Mouse (Mus musculus) CH12F3 (cell line): ENCODE measurements around the gene Plekhd1.

Experiments used
- in situ Hi-C: fragments of 300-500 bp; cut with MboI; formaldehyde crosslinking; loops from 2 replicates; pipeline ENCODE4 v1.14.3; 2020; ENCODE audit warnings: low sequenced_read_pairs

The Plekhd1 gene

DNA sequence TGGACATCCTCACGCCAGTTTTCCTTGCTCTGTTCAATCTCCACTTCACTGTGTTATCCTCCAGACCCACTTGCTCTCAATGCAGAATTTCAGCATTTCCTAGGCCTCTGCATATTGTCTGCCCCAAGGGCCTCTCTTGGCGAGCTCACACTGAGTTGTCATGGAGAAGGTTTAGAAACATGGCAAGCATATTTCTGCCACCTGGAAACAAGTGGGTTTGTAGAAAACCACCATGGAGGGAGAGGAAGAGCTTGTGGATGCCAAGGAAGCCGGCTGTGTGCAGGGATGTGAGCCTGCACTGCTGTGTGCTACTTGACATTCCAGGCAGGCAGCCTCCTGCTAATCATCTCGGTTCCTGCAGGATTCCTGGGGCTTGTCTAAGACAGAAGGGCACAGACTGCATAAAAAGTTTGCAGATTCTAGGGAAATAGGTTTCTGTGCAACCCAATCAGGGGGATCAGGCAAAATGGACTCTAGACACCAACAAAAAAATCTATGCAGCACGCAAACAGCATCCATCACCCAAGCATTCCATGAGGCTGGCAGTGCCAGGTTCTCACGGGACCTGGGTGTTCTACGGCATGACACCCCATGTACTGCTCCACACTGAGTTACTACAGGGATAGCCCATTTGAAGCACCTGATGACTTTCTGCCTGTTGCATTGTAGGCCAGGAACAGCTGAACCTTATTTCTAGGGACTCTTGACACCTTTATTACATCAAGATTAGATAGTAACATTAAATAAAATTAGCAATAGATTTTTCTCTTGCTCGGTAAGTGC lies 53.8 kb downstream of the Plekhd1 start:
- in situ Hi-C loops, result no loop called here

DNA sequence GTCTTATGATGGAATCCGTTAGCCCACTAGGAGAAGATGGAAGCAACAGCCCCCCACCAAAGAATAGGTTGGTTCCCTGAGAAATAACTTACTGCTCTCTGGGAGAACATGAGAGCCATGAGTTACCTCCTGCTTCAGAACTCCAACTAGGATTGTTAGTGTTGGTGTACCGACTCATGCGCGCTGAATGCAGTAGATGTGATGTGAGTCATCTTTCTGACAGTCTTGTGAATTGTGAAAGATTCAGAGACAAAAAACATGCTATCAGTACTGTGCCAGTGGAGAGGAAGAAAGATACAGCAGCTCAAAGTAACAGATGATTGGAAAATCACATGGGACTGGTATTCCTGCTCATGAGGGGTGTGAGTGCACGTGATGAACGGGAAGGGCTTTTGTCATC lies 59.2 kb downstream of the Plekhd1 start:
- in situ Hi-C loops, result no loop called here

DNA sequence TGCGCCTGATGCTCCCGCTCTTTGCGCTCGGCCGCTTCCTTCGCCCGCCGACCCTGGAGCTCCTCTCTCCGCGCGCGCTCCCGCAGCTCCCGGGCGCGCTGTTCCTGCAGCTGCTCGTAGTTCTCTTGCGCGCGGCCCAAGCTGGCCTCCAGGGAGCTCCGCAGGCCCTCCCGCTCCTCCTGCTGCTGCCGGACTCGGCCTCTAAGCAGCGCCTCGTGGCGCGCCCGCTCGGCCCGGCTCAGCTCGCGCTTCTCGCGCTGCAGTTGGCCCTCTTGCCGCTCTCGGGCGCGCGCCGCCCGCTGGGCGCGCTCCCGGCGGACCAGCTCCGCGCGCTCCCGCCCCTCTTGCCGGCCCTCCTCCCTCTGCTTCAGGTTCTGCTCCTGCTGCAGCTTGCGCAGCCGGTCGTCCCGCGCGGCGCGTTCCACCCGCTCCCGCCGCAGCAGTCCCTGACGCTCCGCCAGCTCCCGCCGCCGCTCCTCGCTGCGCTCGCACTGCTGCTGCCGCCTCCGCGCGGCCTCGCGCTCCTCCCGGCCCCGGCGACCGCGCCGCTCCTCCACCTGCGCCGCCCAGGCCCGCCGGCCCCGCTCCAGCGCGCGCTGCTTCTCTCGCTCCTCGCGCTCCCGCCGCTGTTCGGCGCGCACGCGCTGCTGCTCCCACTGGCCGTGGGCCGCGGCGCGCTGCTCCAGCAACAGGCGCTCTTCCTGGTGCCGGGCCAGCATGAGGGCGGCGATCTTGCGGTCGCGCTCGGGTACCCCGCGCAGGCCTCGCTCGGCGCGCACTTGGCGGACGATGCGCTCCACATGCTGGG lies 65.6 kb downstream of the Plekhd1 start:
- in situ Hi-C loops, result no loop called here

DNA sequence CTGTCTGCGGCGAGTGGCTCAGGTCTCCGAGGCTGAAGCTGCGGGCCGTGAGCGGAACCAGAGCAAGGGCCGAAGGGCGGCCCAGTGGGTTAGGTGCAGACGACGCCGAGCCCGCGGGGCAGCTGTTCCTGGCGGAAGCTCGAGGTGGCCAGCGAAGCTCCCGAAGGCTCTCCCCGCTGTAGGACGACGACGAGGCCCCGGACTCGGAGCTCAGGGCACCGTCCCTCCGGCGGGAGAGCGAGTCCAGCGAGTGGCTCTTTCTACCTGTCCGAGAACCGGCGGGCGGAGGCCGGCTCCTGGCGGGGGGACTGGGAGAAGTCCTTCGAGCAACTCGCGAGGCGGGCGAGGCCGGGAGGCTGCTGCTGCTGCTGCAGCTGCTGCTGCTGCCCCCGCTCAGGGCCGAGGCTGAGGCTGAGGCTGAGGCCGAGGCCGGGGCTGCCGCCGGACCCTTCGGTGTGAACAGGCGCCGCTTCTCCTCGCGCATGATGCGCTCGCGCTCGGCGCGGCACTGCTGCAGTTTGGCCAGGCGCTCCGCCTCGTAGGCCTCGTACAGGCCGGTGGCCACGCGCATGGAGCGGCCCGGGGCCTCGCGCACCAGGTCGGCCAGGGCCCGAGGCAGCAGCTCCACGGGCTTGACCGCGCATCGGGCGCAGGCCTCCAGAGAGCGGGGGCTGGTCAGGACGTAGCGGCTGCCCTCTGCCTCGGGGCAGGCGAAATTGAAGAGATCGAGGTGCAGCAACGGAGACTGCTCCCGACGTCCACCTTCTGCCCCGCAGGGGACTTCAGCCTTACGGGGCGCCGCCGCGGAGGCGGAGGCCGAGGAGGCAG lies 66.4 kb downstream of the Plekhd1 start:
- in situ Hi-C loops, result no loop called here

DNA sequence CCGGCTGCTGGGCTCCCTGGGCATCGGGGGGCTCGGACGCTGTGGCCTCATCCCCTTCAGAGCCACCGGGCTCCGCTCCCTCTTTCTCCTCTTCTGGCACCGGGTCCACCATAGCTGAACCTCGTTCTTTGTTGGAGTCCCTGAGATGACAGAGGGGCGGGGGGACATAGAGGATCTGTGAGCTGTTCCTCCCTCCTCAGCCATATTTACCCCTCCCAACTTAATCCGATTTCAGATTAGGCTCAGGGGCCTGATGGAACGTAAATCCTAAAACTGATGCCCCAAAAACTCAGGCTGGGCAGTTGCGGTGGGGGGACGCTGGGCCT lies 67.0 kb downstream of the Plekhd1 start:
- in situ Hi-C loops, result no loop called here

DNA sequence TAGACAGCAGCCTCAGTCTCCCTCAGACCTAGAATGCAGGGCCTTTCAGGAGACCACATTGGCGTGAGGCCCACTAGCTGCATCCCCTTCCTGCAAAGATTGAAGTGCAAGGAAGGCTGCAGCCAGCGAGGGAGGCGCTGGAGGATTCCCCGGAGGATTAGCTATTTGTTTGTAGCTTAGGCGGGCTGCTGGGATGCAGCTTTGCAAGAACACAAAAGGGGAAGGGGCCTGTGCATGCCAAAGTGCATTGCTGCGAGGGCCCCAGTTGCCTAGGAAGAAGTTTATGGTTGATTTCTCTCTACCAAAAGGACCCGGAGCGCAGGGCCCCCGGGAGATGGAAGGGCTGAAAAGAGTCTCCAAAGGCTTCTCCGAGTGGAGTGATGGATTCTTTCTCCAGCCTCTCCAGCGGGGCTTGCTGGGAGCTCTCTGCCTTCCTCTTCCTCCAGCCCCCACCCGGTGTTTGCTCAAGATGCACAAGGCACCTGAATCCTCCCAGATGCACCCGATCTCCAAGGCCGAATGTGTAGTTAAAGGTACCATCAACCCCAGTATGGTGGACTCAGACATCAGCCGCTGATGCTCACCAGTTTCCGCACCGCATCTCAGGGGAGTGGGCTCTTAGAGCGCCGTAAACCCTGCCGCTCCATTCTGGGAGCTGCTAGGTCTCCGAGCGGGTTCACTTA lies 67.5 kb downstream of the Plekhd1 start:
- in situ Hi-C loops, result no loop called here

DNA sequence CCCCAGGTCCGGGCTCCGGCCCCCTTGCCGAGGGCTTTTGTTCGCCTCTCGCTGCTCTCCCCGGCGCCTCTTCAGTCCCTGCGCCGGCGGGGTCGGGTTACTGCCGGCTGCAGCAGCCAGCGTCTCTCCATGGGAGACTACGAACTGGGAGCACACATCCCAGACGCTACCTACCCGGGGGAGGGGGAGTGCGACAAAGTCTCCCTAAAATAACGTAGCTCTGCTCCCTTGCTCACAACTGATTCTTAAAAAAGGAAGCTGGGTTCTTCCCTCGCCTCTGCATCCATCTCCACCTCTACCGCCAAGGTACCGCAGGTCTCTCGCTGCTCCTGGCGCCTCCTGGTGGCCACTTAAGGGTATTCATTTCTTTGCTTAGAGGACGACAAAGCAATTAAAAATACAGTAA lies 68.0 kb downstream of the Plekhd1 start, which contains the start of gene Ccdc177:
TSS of gene Ccdc177 (minus strand) at position 292 of the 406 bp plus-strand sequence.
- in situ Hi-C loops, result no loop called here

DNA sequence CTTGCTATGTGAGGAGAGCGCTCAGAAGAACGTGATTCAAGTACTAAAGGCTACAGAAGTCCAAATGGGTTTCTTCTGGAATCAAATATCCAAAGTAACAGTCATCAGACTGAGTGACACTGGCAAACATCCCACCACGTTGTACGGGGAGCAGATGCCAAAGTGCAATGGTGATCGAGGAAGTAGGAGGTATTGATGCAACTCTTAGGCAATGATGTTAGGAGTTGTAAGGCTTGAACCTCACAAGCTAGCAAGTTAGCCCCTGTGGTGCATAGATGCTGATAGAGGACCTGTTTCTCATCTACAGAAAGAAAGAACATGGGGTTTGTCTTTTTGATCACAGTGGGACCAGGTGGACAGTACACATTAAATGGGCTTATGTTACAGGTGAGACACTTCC lies 70.6 kb downstream of the Plekhd1 start:
- in situ Hi-C loops, result no loop called here

DNA sequence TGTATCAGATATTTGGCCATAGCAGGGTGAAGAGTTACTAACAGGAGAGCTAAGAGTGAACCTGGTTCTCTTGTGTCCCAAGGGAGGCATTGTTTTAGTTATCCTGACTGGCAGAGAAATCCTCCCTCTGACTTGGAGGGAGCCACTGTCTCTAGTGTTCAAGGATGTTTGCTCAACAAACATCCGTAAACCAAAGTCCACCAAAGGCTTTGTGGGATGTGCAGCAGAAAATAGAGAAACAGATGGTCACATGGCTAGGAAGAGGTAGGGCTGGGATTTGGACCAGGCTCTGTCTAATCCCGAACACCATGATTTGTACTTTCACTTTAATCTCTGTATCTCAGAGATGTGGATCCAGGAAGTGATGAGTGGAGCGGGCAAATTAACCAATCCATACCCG lies 71.7 kb downstream of the Plekhd1 start:
- in situ Hi-C loops, result no loop called here

DNA sequence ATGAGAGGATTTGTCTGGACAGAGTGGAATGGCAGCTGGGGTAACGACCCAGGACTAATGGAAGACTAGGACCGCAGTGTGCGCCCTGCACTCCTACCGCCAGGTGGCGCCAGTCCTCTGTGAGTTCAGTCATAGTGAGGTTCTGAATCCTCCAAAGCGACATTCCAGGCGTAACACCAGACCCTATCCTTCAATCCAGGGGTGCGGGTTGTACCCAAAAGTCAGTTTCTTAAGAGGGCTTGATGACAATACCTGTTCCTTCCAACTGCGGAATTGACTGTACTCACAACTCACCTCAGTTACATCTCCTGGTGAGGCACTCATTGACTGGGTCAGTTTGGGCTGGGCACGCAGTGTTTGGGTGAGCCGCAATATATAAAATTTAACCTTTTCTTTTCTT lies 77.3 kb downstream of the Plekhd1 start:
- in situ Hi-C loops, result loop anchor here (5.0 kb wide), 1 partner anchor 128 kb away; no protein-coding TSS in a partner anchor
